Mouse (Mus musculus) intestine, embryonic 14.5 days (tissue): Measurements from ENCODE around the gene Grid2. TPM values are rescaled to one million over a fixed set of nuclear protein-coding genes. Genes with fewer than 3 reads are reported as not detected.

Experiments
- ATAC-seq: fragments of 200-750 bp; cut with Nextera tagmentation; replicated peaks from 2 replicates; pipeline ENCODE4 v1.8.0; 2017; ENCODE audit warnings: low read depth, moderate number of reproducible peaks, moderate TSS enrichment, moderate library complexity; ENCODE audit not compliant: low FRiP score, low TSS enrichment
- DNase-seq: peaks from one replicate; pipeline ENCODE4 v3.0.0-alpha.2; 2018; ENCODE audit warnings: low spot score
- H3K27ac ChIP-seq: fragments of 300-500 bp; sonication (generic); 2 replicates; pipeline ENCODE4 v1.5.1; 2014; ENCODE audit warnings: low read depth, mild to moderate bottlenecking, control low read depth
- H3K27me3 ChIP-seq: fragments of 300-500 bp; sonication (generic); replicated peaks from 2 replicates; pipeline ENCODE4 v1.6.1; 2014; ENCODE audit warnings: low read length, control low read depth; ENCODE audit not compliant: control insufficient read depth, insufficient read depth
- H3K36me3 ChIP-seq: fragments of 300-500 bp; sonication (generic); 2 replicates; pipeline ENCODE4 v1.6.1; 2014; ENCODE audit warnings: low read length, control low read depth; ENCODE audit not compliant: control insufficient read depth, insufficient read depth
- H3K4me1 ChIP-seq: fragments of 300-500 bp; sonication (generic); replicated peaks from 2 replicates; pipeline ENCODE4 v1.6.1; 2014; ENCODE audit warnings: low read length, control low read depth, mixed read lengths; ENCODE audit not compliant: control insufficient read depth, insufficient read depth
- H3K4me2 ChIP-seq: fragments of 300-500 bp; sonication (generic); 2 replicates; pipeline ENCODE4 v1.6.1; 2014; ENCODE audit warnings: low read length
- H3K4me3 ChIP-seq: fragments of 300-500 bp; sonication (generic); 2 replicates; pipeline ENCODE4 v1.5.1; 2014; ENCODE audit warnings: low read depth, low read length, control low read depth, mixed read lengths
- H3K9ac ChIP-seq: fragments of 300-500 bp; sonication (generic); 2 replicates; pipeline ENCODE4 v1.6.1; 2014; ENCODE audit warnings: mild to moderate bottlenecking, low read length
- H3K9me3 ChIP-seq: fragments of 300-500 bp; sonication (generic); 2 replicates; pipeline ENCODE4 v1.6.1; 2016; ENCODE audit warnings: low read length, control low read depth; ENCODE audit not compliant: control insufficient read depth
- WGBS: fragments of 180-500 bp; shearing (Covaris S2); extraction: QIAGEN DNeasy Blood & Tissue Kit; methylation state at CpG from one replicate; pipeline ENCODE4 v1.1.7; 2014; 5-methylcytosine and 5-hydroxymethylcytosine counted together
- polyA plus RNA-seq: library from polyadenylated mRNA; unstranded; fragments of >200 nt; fragmentation: Nextera tagmentation; extraction: Ambion mirVana; gene quantifications from 2 replicates; pipeline ENCODE4 v1.2.1, GENCODE M21; 2014

Gene Grid2
- polyA plus RNA-seq, 1 experiment from 2014 or later, result 0.81 TPM

DNA sequence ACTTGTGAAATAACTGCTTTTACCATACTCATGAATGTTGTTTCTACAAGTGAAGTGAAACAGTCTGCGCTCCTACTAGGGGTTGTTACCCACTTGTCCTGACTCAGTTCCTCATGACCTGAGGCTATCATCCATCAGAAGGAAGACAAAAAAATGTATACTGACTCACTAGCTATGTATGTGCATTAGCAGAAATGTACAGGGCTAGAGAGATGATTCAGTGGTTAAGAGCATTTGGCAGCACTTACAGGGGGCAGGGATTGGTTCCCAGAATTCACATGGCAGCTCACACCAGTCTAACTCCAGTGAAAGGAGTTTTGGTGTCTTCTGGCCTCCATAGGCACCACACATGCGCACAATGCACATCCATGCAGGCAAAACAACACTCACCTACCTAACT is 642.5 kb downstream of the Grid2 start:
- Histone ChIP-seq H3K27me3 (no peaks in the 10 kb centered on the region), H3K36me3 (no peaks in the 10 kb centered on the region), H3K4me1 (no peaks in the 10 kb centered on the region), H3K4me2 (no peak overlapping the region), H3K4me3 (no peak overlapping the region), H3K9me3 (no peaks in the 10 kb centered on the region), H3K27ac (no peak overlapping the region), H3K9ac (no peak overlapping the region)
- no peak for DNase-seq
- ATAC-seq, result no peak
- WGBS, result 91% methylated on average over 2 of the region's 2 CpGs

DNA sequence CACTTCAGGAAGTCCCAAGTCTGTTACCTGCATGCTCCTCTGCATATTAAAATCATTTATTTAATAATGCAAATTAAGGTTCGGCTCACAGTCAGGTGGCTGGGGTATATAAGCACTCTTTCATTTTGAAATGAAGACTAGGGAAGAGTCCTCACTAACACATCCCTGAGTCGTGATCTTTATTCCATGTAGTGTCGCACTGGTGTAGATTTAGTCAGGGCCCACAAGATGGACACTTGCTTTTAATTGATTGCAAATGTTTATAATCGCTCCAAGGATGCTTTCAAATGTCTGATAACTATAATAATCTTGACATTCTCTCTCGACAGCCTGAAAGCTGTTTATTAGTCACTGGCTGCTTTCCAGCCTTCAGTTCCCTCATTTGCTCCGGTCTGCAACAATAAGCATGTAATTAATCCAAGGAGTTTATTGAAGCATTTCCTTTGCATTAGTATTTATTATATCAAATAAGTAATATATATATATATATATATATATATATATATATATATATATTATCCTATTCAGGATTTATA is 661.4 kb downstream of the Grid2 start:
- 71% methylated on average over 6 of the region's 6 CpGs for WGBS
- Histone ChIP-seq H3K27me3 (no peaks in the 10 kb centered on the region), H3K9ac (no peak overlapping the region), H3K36me3 (no peaks in the 10 kb centered on the region), H3K4me2 (no peak overlapping the region), H3K4me3 (no peak overlapping the region), H3K27ac (no peak overlapping the region), H3K4me1 (no peaks in the 10 kb centered on the region), H3K9me3 (no peaks in the 10 kb centered on the region)
- no peak for DNase-seq
- ATAC-seq, result no peak

DNA sequence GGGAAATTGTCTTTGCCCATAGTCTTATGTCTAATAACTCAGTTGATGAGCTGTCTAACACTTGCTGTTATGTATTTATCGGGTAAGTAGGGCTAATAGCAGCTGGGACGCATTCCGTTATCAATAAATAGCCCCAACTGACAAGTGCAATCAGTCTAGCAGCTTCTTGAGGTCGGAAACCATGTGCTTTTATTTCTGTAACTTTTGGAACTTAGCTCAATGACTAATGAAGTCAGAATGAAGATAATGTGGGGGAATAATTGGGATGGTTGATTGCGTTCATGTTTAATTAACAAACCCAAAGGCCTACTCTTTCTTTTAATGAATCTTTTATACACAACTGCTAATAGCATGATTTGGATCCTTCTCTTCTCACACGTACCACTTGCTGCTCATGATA is 666.3 kb downstream of the Grid2 start:
- 94% methylated on average over 6 of the region's 6 CpGs for WGBS
- Histone ChIP-seq H3K27me3 (no peaks in the 10 kb centered on the region), H3K4me2 (no peak overlapping the region), H3K9ac (no peak overlapping the region), H3K4me1 (no peaks in the 10 kb centered on the region), H3K4me3 (no peak overlapping the region), H3K27ac (no peak overlapping the region), H3K36me3 (no peaks in the 10 kb centered on the region), H3K9me3 (no peaks in the 10 kb centered on the region)
- ATAC-seq, result no peak
- DNase-seq, result no peak

DNA sequence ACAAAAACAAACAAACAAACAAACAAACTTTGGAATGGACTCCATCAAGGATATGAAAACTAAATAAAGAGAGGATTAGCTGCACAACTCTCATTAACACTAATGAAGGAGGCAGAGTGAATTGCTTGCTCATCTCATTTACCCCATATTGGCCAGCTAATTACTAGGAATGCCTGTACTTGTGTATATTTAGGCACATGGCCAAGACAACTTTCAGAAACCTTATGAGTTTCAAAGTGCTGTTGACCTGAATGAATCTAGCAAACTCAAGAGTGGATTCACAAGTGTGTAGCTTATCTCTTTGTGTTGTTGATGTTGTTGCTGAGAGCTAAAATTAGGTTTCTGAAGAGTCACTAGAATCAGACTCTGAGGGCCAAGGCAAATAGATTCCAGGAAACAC is 675.5 kb downstream of the Grid2 start:
- Histone ChIP-seq H3K4me1 (no peaks in the 10 kb centered on the region), H3K27ac (no peak overlapping the region), H3K9ac (no peak overlapping the region), H3K36me3 (no peaks in the 10 kb centered on the region), H3K27me3 (no peaks in the 10 kb centered on the region), H3K4me2 (no peak overlapping the region), H3K4me3 (no peak overlapping the region), H3K9me3 (no peaks in the 10 kb centered on the region)
- ATAC-seq (no peak), DNase-seq (no peak)

DNA sequence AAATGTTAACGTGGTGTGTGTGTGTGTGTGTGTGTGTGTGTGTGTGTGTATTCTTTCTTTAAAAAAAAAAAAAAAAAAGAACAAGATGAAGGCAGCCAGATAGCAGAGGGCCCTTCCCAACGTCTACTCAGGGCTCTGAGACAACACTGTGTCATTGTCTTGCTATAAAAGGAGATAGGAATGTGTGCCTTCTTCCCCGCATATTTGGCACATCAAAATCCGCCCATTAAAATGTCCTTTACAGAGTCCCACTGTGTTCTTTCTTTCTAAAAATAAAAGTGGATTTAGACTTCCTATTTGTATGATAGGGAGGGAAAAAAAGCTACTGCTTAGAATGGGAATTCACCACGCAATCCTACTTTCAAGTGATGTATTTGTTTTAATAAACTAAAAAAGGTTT is 691.0 kb downstream of the Grid2 start:
- no peak overlapping the region for H3K4me2 ChIP-seq
- no peak overlapping the region for H3K4me3 ChIP-seq
- H3K9ac ChIP-seq, result no peak overlapping the region
- WGBS, result 49% methylated on average over 5 of the region's 5 CpGs
- no peaks in the 10 kb centered on the region for H3K27me3 ChIP-seq
- no peaks in the 10 kb centered on the region for H3K4me1 ChIP-seq
- DNase-seq (no peak), ATAC-seq (no peak)
- H3K27ac ChIP-seq, result no peak overlapping the region
- H3K9me3 ChIP-seq, result no peaks in the 10 kb centered on the region
- H3K36me3 ChIP-seq, result no peaks in the 10 kb centered on the region

DNA sequence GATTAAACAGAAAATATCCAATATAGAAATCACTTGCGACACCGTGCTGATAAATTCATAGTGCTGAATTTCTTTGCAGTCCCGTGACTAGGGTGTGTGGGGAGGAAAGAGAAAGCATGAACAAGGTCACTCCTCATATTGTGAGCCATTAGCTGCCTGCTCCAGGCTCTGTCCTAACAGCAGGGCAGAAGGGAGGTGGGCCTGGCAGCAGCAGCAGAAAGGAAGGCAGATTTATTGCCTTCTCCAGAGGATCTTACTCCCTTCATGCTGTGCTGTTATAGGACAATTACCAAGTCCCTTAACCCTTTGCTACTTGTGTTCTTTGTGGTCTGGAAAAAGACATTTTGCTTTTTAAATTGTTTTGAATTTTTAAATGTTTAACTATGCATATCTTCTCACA is 708.1 kb downstream of the Grid2 start:
- Histone ChIP-seq H3K4me2 (no peak overlapping the region), H3K27ac (no peak overlapping the region), H3K27me3 (no peaks in the 10 kb centered on the region), H3K9me3 (no peaks in the 10 kb centered on the region), H3K9ac (no peak overlapping the region), H3K4me1 (0 out of 2 replicates have a peak, but pooled peaks cover 9% of the 10 kb centered on the region), H3K4me3 (no peak overlapping the region), H3K36me3 (no peaks in the 10 kb centered on the region)
- DNase-seq (no peak), ATAC-seq (no peak)
- WGBS, result 55% methylated on average over 3 of the region's 3 CpGs

DNA sequence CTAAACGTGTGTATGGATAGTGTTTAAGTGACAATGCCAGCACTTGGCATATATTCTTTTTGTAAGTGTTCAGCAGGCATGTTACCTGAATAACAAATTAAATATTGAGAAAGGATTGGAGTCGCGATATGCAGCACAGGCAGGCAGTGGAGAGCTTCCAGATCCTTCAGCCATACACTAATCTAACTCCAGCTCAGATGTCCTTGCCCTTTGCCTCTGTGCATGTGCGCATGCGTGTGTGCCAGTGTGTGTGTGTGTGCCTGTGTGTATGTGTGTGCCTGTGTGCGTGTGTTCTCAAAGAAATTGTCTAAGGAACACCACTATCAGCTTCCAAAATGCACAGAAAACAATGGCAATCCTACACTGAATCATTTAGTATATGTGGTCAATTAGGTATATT is 708.6 kb downstream of the Grid2 start:
- DNase-seq, result no peak
- H3K36me3 ChIP-seq, result no peaks in the 10 kb centered on the region
- H3K9me3 ChIP-seq, result no peaks in the 10 kb centered on the region
- 47% methylated on average over 6 of the region's 6 CpGs for WGBS
- H3K27me3 ChIP-seq, result no peaks in the 10 kb centered on the region
- no peak overlapping the region for H3K27ac ChIP-seq
- no peak overlapping the region for H3K9ac ChIP-seq
- H3K4me1 ChIP-seq, result 0 out of 2 replicates have a peak, but pooled peaks cover 9% of the 10 kb centered on the region
- no peak overlapping the region for H3K4me3 ChIP-seq
- no peak for ATAC-seq
- H3K4me2 ChIP-seq, result no peak overlapping the region

DNA sequence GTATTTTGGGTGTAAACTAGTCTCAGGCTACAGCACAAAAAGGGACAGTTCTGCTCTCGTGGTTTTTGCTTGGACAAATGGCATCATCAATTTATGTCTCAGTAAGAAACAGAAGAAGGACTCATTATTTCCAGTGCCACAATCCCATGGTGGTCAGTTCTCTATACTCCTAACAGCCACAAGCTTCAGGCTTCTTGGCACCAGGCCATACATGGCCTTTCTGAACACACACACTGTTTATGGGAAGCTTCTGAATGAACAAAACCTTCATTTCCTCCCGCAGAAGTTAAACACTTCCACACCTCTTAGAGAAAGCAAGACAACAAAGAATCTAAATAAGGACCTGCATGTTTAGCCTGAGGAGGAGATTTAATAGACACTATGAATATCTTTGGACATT is 709.1 kb downstream of the Grid2 start:
- DNase-seq, result no peak
- H3K27me3 ChIP-seq, result no peaks in the 10 kb centered on the region
- WGBS, result 28% methylated on average over 2 of the region's 2 CpGs
- no peak overlapping the region for H3K4me3 ChIP-seq
- H3K27ac ChIP-seq, result no peak overlapping the region
- no peak for ATAC-seq
- H3K9me3 ChIP-seq, result no peaks in the 10 kb centered on the region
- 0 out of 2 replicates have a peak, but pooled peaks cover 9% of the 10 kb centered on the region for H3K4me1 ChIP-seq
- H3K36me3 ChIP-seq, result no peaks in the 10 kb centered on the region
- H3K4me2 ChIP-seq, result no peak overlapping the region
- H3K9ac ChIP-seq, result no peak overlapping the region

DNA sequence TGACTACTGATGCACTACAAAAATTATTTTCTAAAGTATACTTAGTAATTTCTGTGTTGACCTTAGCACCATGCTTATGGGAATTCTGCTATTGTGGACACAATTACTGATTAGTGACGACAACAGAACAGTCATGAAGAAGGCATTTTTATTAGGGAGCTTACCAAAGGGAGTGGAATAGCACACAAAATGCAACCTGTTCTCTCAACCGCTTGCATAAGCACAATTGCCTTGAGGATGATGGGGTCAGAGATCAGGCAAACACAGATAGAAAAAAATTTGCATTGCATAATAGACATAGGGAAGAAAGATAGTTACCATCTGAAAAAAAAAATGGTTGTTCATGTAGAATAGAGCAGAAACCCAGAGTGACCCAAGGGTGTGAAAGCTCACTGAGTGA is 790.4 kb downstream of the Grid2 start:
- Histone ChIP-seq H3K4me1 (no peaks in the 10 kb centered on the region), H3K27ac (no peak overlapping the region), H3K9me3 (no peaks in the 10 kb centered on the region), H3K9ac (no peak overlapping the region), H3K36me3 (no peaks in the 10 kb centered on the region), H3K4me3 (no peak overlapping the region), H3K27me3 (no peaks in the 10 kb centered on the region), H3K4me2 (no peak overlapping the region)
- 65% methylated on average over 2 of the region's 2 CpGs for WGBS
- ATAC-seq (no peak), DNase-seq (no peak)
